Mouse (Mus musculus) MEL (cell line): ENCODE results near the gene Sp100. TPM values are rescaled to one million over a fixed set of nuclear protein-coding genes. Genes with fewer than 3 reads are reported as not detected.
A peak's percentile ranks its signal among the peaks of the same experiment; 100 is the strongest.

Experiments used
- DNase-seq: peaks from one replicate; pipeline ENCODE4 v3.0.0; 2011; ENCODE audit warnings: low read depth, low spot score
- H3K27ac ChIP-seq: 2 replicates; pipeline ENCODE4 v1.5.1; 2012; ENCODE audit warnings: low read depth, mild to moderate bottlenecking, control low read depth, low read length, moderate library complexity; ENCODE audit not compliant: control insufficient read depth
- H3K27me3 ChIP-seq, 2 experiments: fragments of 150-350 bp in 1 of 2; sonication (generic) in 1 of 2; 2 replicates each; pipeline ENCODE4 v1.6.1; 2012; ENCODE audit warnings: low read length in 2 of 2, mild to moderate bottlenecking in 2 of 2, improper control_type of control experiment in 1 of 2, moderate library complexity in 1 of 2; ENCODE audit not compliant: insufficient read depth in 2 of 2, control insufficient read depth in 1 of 2
- H3K36me3 ChIP-seq, 2 experiments: 2 replicates each; pipeline ENCODE4 v1.6.1; 2012 to 2014; ENCODE audit warnings: low read length in 2 of 2, improper control_type of control experiment in 1 of 2, inconsistent platforms in 1 of 2, mild to moderate bottlenecking in 1 of 2; ENCODE audit not compliant: insufficient read depth in 2 of 2, control insufficient read depth in 1 of 2
- H3K4me1 ChIP-seq, 2 experiments: fragments of 150-350 bp in 1 of 2; sonication (generic) in 1 of 2; 2 replicates each; pipeline ENCODE4 v1.6.1; 2012; ENCODE audit warnings: low read length in 2 of 2, improper control_type of control experiment in 1 of 2, mild to moderate bottlenecking in 1 of 2; ENCODE audit not compliant: insufficient read depth in 2 of 2, control insufficient read depth in 1 of 2
- H3K4me3 ChIP-seq, 2 experiments: fragments of 150-350 bp in 1 of 2; sonication (generic) in 1 of 2; 2 replicates each; pipeline ENCODE4 v1.5.1; 2012; ENCODE audit warnings: low read depth in 2 of 2, low read length in 2 of 2, mild to moderate bottlenecking in 2 of 2, moderate library complexity in 2 of 2, control low read depth in 1 of 2, improper control_type of control experiment in 1 of 2; ENCODE audit not compliant: control insufficient read depth in 1 of 2, insufficient read depth in 1 of 2
- H3K79me2 ChIP-seq: 2 replicates; pipeline ENCODE4 v1.6.1; 2012; ENCODE audit warnings: mild to moderate bottlenecking, low read length, moderate library complexity; ENCODE audit not compliant: control insufficient read depth, poor library complexity, insufficient read depth
- H3K9ac ChIP-seq: 2 replicates; pipeline ENCODE4 v1.6.1; 2012; ENCODE audit warnings: low read depth, mild to moderate bottlenecking, control low read depth, low read length, moderate library complexity; ENCODE audit not compliant: control insufficient read depth, poor library complexity, severe bottlenecking
- H3K9me3 ChIP-seq: fragments of 150-350 bp; sonication (generic); replicated peaks from 2 replicates; pipeline ENCODE4 v1.6.1; 2012; ENCODE audit warnings: mild to moderate bottlenecking, low read length, improper control_type of control experiment, moderate library complexity; ENCODE audit not compliant: insufficient read depth
- CHD1 ChIP-seq: IDR thresholded peaks from 2 replicates; pipeline ENCODE4 v1.6.1; 2012; ENCODE audit warnings: low read depth, mild to moderate bottlenecking, inconsistent platforms, low read length, improper control_type of control experiment
- CTCF ChIP-seq, 3 experiments: IDR thresholded peaks in 2 of 3; conservative IDR thresholded peaks in 1 of 3; 2 replicates each; pipeline ENCODE4 v1.5.1; 2011 to 2012; ENCODE audit warnings: low read length in 3 of 3, low read depth in 2 of 3, mild to moderate bottlenecking in 2 of 3, improper control_type of control experiment in 1 of 3, inconsistent platforms in 1 of 3, mixed read lengths in 1 of 3, moderate library complexity in 1 of 3; ENCODE audit not compliant: control insufficient read depth in 1 of 3, insufficient read depth in 1 of 3, poor library complexity in 1 of 3, severe bottlenecking in 1 of 3
- EP300 ChIP-seq, 2 experiments: IDR thresholded peaks; 2 replicates each; pipeline ENCODE4 v1.6.1; 2011; ENCODE audit warnings: improper control_type of control experiment in 2 of 2, low read length in 2 of 2, low read depth in 1 of 2, mild to moderate bottlenecking in 1 of 2
- ETS1 ChIP-seq: IDR thresholded peaks from 2 replicates; pipeline ENCODE4 v1.6.1; 2012; ENCODE audit warnings: low read depth, mild to moderate bottlenecking, inconsistent platforms, low read length, improper control_type of control experiment, moderate library complexity
- GABPA ChIP-seq: IDR thresholded peaks from 2 replicates; pipeline ENCODE4 v1.6.1; 2012; ENCODE audit warnings: low read depth, mild to moderate bottlenecking, inconsistent platforms, low read length, improper control_type of control experiment, moderate library complexity
- JUND ChIP-seq: IDR thresholded peaks from 2 replicates; pipeline ENCODE4 v1.6.1; 2011; ENCODE audit warnings: low read depth, mild to moderate bottlenecking, improper control_type of control experiment, low read length
- MAFK ChIP-seq: IDR thresholded peaks from 2 replicates; pipeline ENCODE4 v1.6.1; 2011; ENCODE audit warnings: low read depth, mild to moderate bottlenecking, low read length, improper control_type of control experiment, borderline replicate concordance
- MEF2A ChIP-seq: IDR thresholded peaks from 2 replicates; pipeline ENCODE4 v1.6.1; 2014; ENCODE audit warnings: low read depth, mild to moderate bottlenecking, inconsistent platforms, low read length, improper control_type of control experiment; ENCODE audit not compliant: poor library complexity, insufficient replicate concordance, severe bottlenecking; ENCODE audit errors: extremely low read depth
- MYC ChIP-seq: IDR thresholded peaks from 2 replicates; pipeline ENCODE4 v1.6.1; 2011; ENCODE audit warnings: low read depth, mild to moderate bottlenecking, low read length, improper control_type of control experiment, moderate library complexity
- NELFE ChIP-seq: IDR thresholded peaks from 2 replicates; pipeline ENCODE4 v1.6.1; 2011; ENCODE audit warnings: low read depth, low read length, improper control_type of control experiment
- POLR2A ChIP-seq, 2 experiments: IDR thresholded peaks; 2 replicates each; pipeline ENCODE4 v1.6.1; 2011 to 2012; ENCODE audit warnings: low read length in 2 of 2, mild to moderate bottlenecking in 2 of 2, control low read depth in 1 of 2, improper control_type of control experiment in 1 of 2, low read depth in 1 of 2, moderate library complexity in 1 of 2; ENCODE audit not compliant: control insufficient read depth in 1 of 2, insufficient read depth in 1 of 2, poor library complexity in 1 of 2
- POLR2AphosphoS2 ChIP-seq: IDR thresholded peaks from 2 replicates; pipeline ENCODE4 v1.6.1; 2011; ENCODE audit warnings: low read length, improper control_type of control experiment
- SMC3 ChIP-seq: IDR thresholded peaks from 2 replicates; pipeline ENCODE4 v1.6.1; 2011; ENCODE audit warnings: low read depth, low read length, improper control_type of control experiment
- TAL1 ChIP-seq: IDR thresholded peaks from 2 replicates; pipeline ENCODE4 v1.6.1; 2012; ENCODE audit warnings: mild to moderate bottlenecking, inconsistent platforms, low read length, moderate library complexity, mixed read lengths
- TBP ChIP-seq: IDR thresholded peaks from 2 replicates; pipeline ENCODE4 v1.8.0; 2011; ENCODE audit warnings: low read depth, low read length, improper control_type of control experiment
- UBTF ChIP-seq: IDR thresholded peaks from 2 replicates; pipeline ENCODE4 v1.6.1; 2012; ENCODE audit warnings: low read depth, mild to moderate bottlenecking, inconsistent platforms, low read length, improper control_type of control experiment, moderate library complexity, borderline replicate concordance; ENCODE audit not compliant: insufficient read depth
- USF1 ChIP-seq: IDR thresholded peaks from 2 replicates; pipeline ENCODE4 v1.6.1; 2014; ENCODE audit warnings: low read depth, mild to moderate bottlenecking, inconsistent platforms, low read length, improper control_type of control experiment, moderate library complexity
- USF2 ChIP-seq, 2 experiments: IDR thresholded peaks; 2 replicates each; pipeline ENCODE4 v1.6.1; 2011 to 2012; ENCODE audit warnings: improper control_type of control experiment in 2 of 2, low read length in 2 of 2, borderline replicate concordance in 1 of 2, inconsistent platforms in 1 of 2, low read depth in 1 of 2, mild to moderate bottlenecking in 1 of 2; ENCODE audit not compliant: insufficient read depth in 1 of 2
- ZKSCAN1 ChIP-seq: IDR thresholded peaks from 2 replicates; pipeline ENCODE4 v1.6.1; 2012; ENCODE audit warnings: low read depth, mild to moderate bottlenecking, inconsistent platforms, low read length, improper control_type of control experiment, moderate library complexity
- polyA plus RNA-seq, 2 experiments: library from polyadenylated mRNA; stranded (reverse) in 1 of 2; unstranded in 1 of 2; fragments of >175 nt in 1 of 2; fragments of >200 nt in 1 of 2; gene quantifications; 2 replicates each; pipeline versions ENCODE4 v1.2.1 to v1.2.4; 2012; ENCODE audit warnings: low replicate concordance in 2 of 2, low read depth in 1 of 2; ENCODE audit not compliant: insufficient read length in 2 of 2, insufficient read depth in 1 of 2, missing spikeins in 1 of 2
- total RNA-seq: library from RNA; depleted of rRNA; stranded (reverse); fragments of 300-350 nt; gene quantifications from 2 replicates; pipeline ENCODE4 v1.2.3, GENCODE M21; 2012

Sp100 gene
- total and polyA plus RNA-seq, 3 experiments, result 3.7 to 6.5 TPM; not detected in 1

GRCm38 (mm10) chr1:85751932-85752680 lies 102.3 kb downstream of the Sp100 start:
- H3K9me3 ChIP-seq, result no peaks in the 10 kb centered on the region
- H3K36me3 ChIP-seq, result peaks cover 0 to 3% of the 10 kb centered on the region in 2 experiments; a peak in 2 of 4 replicates
- TF ChIP-seq MYC (0 out of 2 replicates have a peak, but pooled peaks have one; percentile 2), TAL1 (no peak)
- peak overlapping the region; percentile 39; the same call in 1 of the 2 replicates for H3K27ac ChIP-seq
- no peak overlapping the region for H3K4me3 ChIP-seq
- H3K27me3 ChIP-seq, result no peaks in the 10 kb centered on the region
- DNase-seq, result peak; percentile 31
- peaks cover 10 to 17% of the 10 kb centered on the region in 2 experiments for H3K4me1 ChIP-seq
- H3K9ac ChIP-seq, result peak overlapping the region; percentile 20; the same call in 1 of the 2 replicates
- H3K79me2 ChIP-seq, result no peaks in the 10 kb centered on the region

- H3K9ac ChIP-seq, result no peak overlapping the region
- H3K4me3 ChIP-seq, result peak overlapping the region in 1 of 2 experiments; percentile 7; a peak in 1 of 4 replicates
- no peaks in the 10 kb centered on the region for H3K27me3 ChIP-seq
- 0 out of 4 replicates have a peak, but pooled peaks cover 0 to 4% of the 10 kb centered on the region in 2 experiments for H3K36me3 ChIP-seq
- no peak overlapping the region for H3K27ac ChIP-seq
- H3K4me1 ChIP-seq, result peaks cover 2 to 9% of the 10 kb centered on the region in 2 experiments; a peak in 3 of 4 replicates
- TF ChIP-seq MEF2A (no peak), ZKSCAN1 (no peak), SMC3 (no peak), CTCF (IDR thresholded peaks at IDR 0.05 in 2 of 3, conservative IDR thresholded peaks at IDR 0.05 in 1 of 3; ENCODE audit: control insufficient read depth in 1 of 3, insufficient read depth in 1 of 3, low read depth in 2 of 3, low read length in 3 of 3, poor library complexity in 1 of 3, severe bottlenecking in 1 of 3) (no peak), POLR2AphosphoS2 (no peak)
- TF ChIP-seq, all 39 proteins: peak for 0
- no peaks in the 10 kb centered on the region for H3K79me2 ChIP-seq
- DNase-seq, result no peak
- no peaks in the 10 kb centered on the region for H3K9me3 ChIP-seq
Measured at GRCm38 (mm10) chr1:85757531-85758230, 107.9 kb downstream of the Sp100 start.

DNA sequence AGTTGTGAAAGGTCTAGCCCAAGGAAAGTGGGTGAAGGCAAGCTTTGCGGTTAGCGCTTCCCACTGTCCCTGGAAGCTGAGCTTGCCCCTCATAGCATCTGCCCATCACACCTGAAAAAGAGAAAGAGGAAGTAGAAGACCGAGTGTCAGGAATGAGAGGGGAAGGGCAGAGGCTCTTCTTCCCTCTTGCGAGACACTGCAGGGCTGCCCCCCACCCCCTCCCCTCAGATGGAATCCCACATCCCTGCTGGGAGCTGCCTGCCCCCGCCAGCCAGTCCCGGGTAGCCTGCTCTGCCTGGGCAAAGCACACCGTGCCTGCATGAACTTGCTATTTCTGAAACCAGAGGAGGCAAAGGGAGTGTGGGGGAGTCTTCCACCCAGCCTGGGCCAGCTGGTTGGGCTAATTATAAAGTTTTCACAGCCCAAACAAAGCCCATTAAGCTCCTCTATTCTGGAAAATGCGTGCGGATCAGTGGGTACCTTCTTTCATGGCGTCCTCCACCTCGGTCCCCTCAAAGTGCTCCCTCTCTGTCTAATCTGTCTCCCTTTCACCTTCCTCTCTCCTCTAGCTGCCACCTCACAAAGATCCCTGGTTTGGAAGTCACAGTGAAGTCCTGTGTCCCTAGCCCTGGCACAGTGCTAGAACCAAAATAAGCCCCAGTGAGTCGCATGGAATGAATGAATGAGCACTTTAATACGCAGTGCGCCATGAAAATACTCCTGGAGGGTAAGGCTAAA lies 108.6 kb downstream of the Sp100 start:
- no peaks in the 10 kb centered on the region for H3K79me2 ChIP-seq
- H3K36me3 ChIP-seq, result peaks cover 0 to 10% of the 10 kb centered on the region in 2 experiments; a peak in 2 of 4 replicates
- peak overlapping the region in 1 of 2 experiments; percentile 35; a peak in 1 of 4 replicates for H3K4me3 ChIP-seq
- H3K9ac ChIP-seq, result no peak overlapping the region
- peaks cover 2 to 12% of the 10 kb centered on the region in 2 experiments; a peak in 3 of 4 replicates for H3K4me1 ChIP-seq
- no peaks in the 10 kb centered on the region for H3K27me3 ChIP-seq
- no peaks in the 10 kb centered on the region for H3K9me3 ChIP-seq
- H3K27ac ChIP-seq, result no peak overlapping the region
- DNase-seq, result peak; percentile 46
- TF ChIP-seq USF2 (IDR thresholded peaks at IDR 0.05; ENCODE audit: borderline replicate concordance in 1 of 2, insufficient read depth in 1 of 2, low read depth in 1 of 2, low read length in 2 of 2), result no peak
- no peak for TF ChIP-seq ZKSCAN1
- no peak for TF ChIP-seq GABPA
- TF ChIP-seq UBTF, result no peak
- TF ChIP-seq MEF2A, result no peak
- TF ChIP-seq TAL1, result no peak
- no peak for TF ChIP-seq POLR2A (IDR thresholded peaks at IDR 0.05; ENCODE audit: control insufficient read depth in 1 of 2, insufficient read depth in 1 of 2, low read depth in 1 of 2, low read length in 2 of 2, poor library complexity in 1 of 2)
- no peak for TF ChIP-seq CHD1
- no peak for TF ChIP-seq ETS1
- no peak for TF ChIP-seq CTCF (IDR thresholded peaks at IDR 0.05 in 2 of 3, conservative IDR thresholded peaks at IDR 0.05 in 1 of 3; ENCODE audit: control insufficient read depth in 1 of 3, insufficient read depth in 1 of 3, low read depth in 2 of 3, low read length in 3 of 3, poor library complexity in 1 of 3, severe bottlenecking in 1 of 3)
- no peak for TF ChIP-seq USF1
- no peak for TF ChIP-seq EP300 (IDR thresholded peaks at IDR 0.05; ENCODE audit: low read depth in 1 of 2, low read length in 2 of 2)
- TF ChIP-seq MAFK, result no peak
- TF ChIP-seq NELFE, result no peak
- no peak for TF ChIP-seq JUND
- no peak for TF ChIP-seq TBP
- TF ChIP-seq, all 39 proteins: peak for 0
